Mouse (Mus musculus): ENCODE measurements around the gene Stxbp5l.
"Not testable (repeated sequence)": the region's sequence is repeated elsewhere in the genome, so short reads cannot be mapped to it uniquely, and the experiment has no call there.

Stxbp5l gene

GRCm38 (mm10) chr16:37384821-37385344 lies at the start of gene Stxbp5l:
TSS of gene Stxbp5l (minus strand) at chr16:37384962.
- DNase-seq (ENCODE audit: low spot score in 2 of 2), result peak; percentile 95

- DNase-seq (ENCODE audit: low spot score in 2 of 2), result peak in 1 of 2 experiments; percentile 61
These were observed 48.8 kb upstream of the Stxbp5l start for GRCm38 (mm10) chr16:37433418-37434204.

- peak in 1 of 2 experiments; percentile 21 for DNase-seq (ENCODE audit: low spot score in 2 of 2)
These were observed 40.7 kb upstream of the Stxbp5l start for GRCm38 (mm10) chr16:37425434-37425833.

GRCm38 (mm10) chr16:37422874-37423273 lies 38.1 kb upstream of the Stxbp5l start:
- no peak for DNase-seq (ENCODE audit: low spot score in 2 of 2)

GRCm38 (mm10) chr16:37421851-37422250 lies 37.1 kb upstream of the Stxbp5l start:
- DNase-seq (ENCODE audit: low spot score in 2 of 2), result no peak

- no peak for DNase-seq (ENCODE audit: low spot score in 2 of 2)
These were observed 35.8 kb upstream of the Stxbp5l start for GRCm38 (mm10) chr16:37420512-37420911.

GRCm38 (mm10) chr16:37405536-37405935 lies 20.8 kb upstream of the Stxbp5l start:
- DNase-seq (ENCODE audit: low spot score in 2 of 2), result peak in 1 of 2 experiments; percentile 26

GRCm38 (mm10) chr16:37404922-37405321 lies 20.2 kb upstream of the Stxbp5l start:
- DNase-seq (ENCODE audit: low spot score in 2 of 2), result no peak

GRCm38 (mm10) chr16:37389964-37390363 lies 5.2 kb upstream of the Stxbp5l start:
- DNase-seq (ENCODE audit: low spot score in 2 of 2), result no peak

GRCm38 (mm10) chr16:37389201-37389905 lies 4.6 kb upstream of the Stxbp5l start:
- no peak for DNase-seq (ENCODE audit: low spot score in 2 of 2)

- DNase-seq (ENCODE audit: low spot score in 2 of 2), result peak in 1 of 2 experiments; percentile 56
These were observed 393 bp downstream of the Stxbp5l start for GRCm38 (mm10) chr16:37384369-37384768.

- DNase-seq (ENCODE audit: low spot score in 2 of 2), result no peak
These were observed 1.3 kb downstream of the Stxbp5l start for GRCm38 (mm10) chr16:37383426-37383825.

GRCm38 (mm10) chr16:37372716-37373115 lies 12.0 kb downstream of the Stxbp5l start:
- no peak for DNase-seq (ENCODE audit: low spot score in 2 of 2)

- DNase-seq (ENCODE audit: low spot score in 2 of 2), result no peak
These were observed 17.3 kb downstream of the Stxbp5l start for GRCm38 (mm10) chr16:37367426-37367825.

- DNase-seq (ENCODE audit: low spot score in 2 of 2), result no peak
These were observed 20.8 kb downstream of the Stxbp5l start for GRCm38 (mm10) chr16:37363958-37364357.

GRCm38 (mm10) chr16:37355621-37356020 lies 29.1 kb downstream of the Stxbp5l start:
- no peak for DNase-seq (ENCODE audit: low spot score in 2 of 2)

- peak in 1 of 2 experiments; percentile 24 for DNase-seq (ENCODE audit: low spot score in 2 of 2)
These were observed 37.7 kb downstream of the Stxbp5l start for GRCm38 (mm10) chr16:37347092-37347491.

- DNase-seq (ENCODE audit: low spot score in 2 of 2), result no peak
These were observed 39.8 kb downstream of the Stxbp5l start for GRCm38 (mm10) chr16:37344960-37345359.

GRCm38 (mm10) chr16:37341446-37341845 lies 43.3 kb downstream of the Stxbp5l start:
- DNase-seq (ENCODE audit: low spot score in 2 of 2), result not testable (repeated sequence)

- DNase-seq (ENCODE audit: low spot score in 2 of 2), result no peak
These were observed 46.6 kb downstream of the Stxbp5l start for GRCm38 (mm10) chr16:37338177-37338576.

- DNase-seq (ENCODE audit: low spot score in 2 of 2), result no peak
These were observed 47.2 kb downstream of the Stxbp5l start for GRCm38 (mm10) chr16:37337529-37337928.

GRCm38 (mm10) chr16:37304441-37304840 lies 80.3 kb downstream of the Stxbp5l start:
- no peak for DNase-seq (ENCODE audit: low spot score in 2 of 2)

GRCm38 (mm10) chr16:37292593-37292992 lies 92.2 kb downstream of the Stxbp5l start:
- no peak for DNase-seq (ENCODE audit: low spot score in 2 of 2)
